Mouse (Mus musculus) CH12.LX (cell line): ENCODE measurements around the gene Cd40.

Experiments used
- CHD1 ChIP-seq: IDR thresholded peaks from 2 replicates; pipeline ENCODE4 v1.6.1; 2012; ENCODE audit warnings: low read depth, low read length, improper control_type of control experiment, inconsistent platforms
- CTCF ChIP-seq, 2 experiments: IDR thresholded peaks in 1 of 2; conservative IDR thresholded peaks in 1 of 2; 2 replicates each; pipeline ENCODE4 v1.5.1; 2011 to 2012; ENCODE audit warnings: low read depth in 2 of 2, low read length in 2 of 2, improper control_type of control experiment in 1 of 2, inconsistent platforms in 1 of 2, mild to moderate bottlenecking in 1 of 2, moderate library complexity in 1 of 2
- E2F4 ChIP-seq: IDR thresholded peaks from 2 replicates; pipeline ENCODE4 v1.6.1; 2011; ENCODE audit warnings: low read depth, low read length, improper control_type of control experiment; ENCODE audit not compliant: insufficient replicate concordance
- EP300 ChIP-seq: IDR thresholded peaks from 2 replicates; pipeline ENCODE4 v1.6.1; 2011; ENCODE audit warnings: low read length, improper control_type of control experiment
- MYC ChIP-seq: IDR thresholded peaks from 2 replicates; pipeline ENCODE4 v1.6.1; 2011; ENCODE audit warnings: low read depth, mild to moderate bottlenecking, improper control_type of control experiment, low read length
- NRF1 ChIP-seq: IDR thresholded peaks from 2 replicates; pipeline ENCODE4 v1.6.1; 2014; ENCODE audit warnings: low read depth, mild to moderate bottlenecking, inconsistent platforms, low read length, improper control_type of control experiment, moderate library complexity
- POLR2A ChIP-seq: IDR thresholded peaks from 2 replicates; pipeline ENCODE4 v1.6.1; 2011; ENCODE audit warnings: low read depth, mild to moderate bottlenecking, improper control_type of control experiment, low read length
- POLR2AphosphoS2 ChIP-seq: IDR thresholded peaks from 2 replicates; pipeline ENCODE4 v1.6.1; 2011; ENCODE audit warnings: low read depth, low read length, improper control_type of control experiment
- RAD21 ChIP-seq: IDR thresholded peaks from 2 replicates; pipeline ENCODE4 v1.6.1; 2011; ENCODE audit warnings: low read depth, mild to moderate bottlenecking, low read length, improper control_type of control experiment, moderate library complexity
- TCF12 ChIP-seq: IDR thresholded peaks from 2 replicates; pipeline ENCODE4 v1.6.1; 2014; ENCODE audit warnings: low read depth, mild to moderate bottlenecking, inconsistent platforms, low read length, improper control_type of control experiment
- USF2 ChIP-seq: conservative IDR thresholded peaks from 2 replicates; pipeline ENCODE4 v1.6.1; 2011; ENCODE audit warnings: low read depth, low read length, improper control_type of control experiment
- ZNF384 ChIP-seq: IDR thresholded peaks from 2 replicates; pipeline ENCODE4 v1.6.1; 2012; ENCODE audit warnings: low read depth, low read length, improper control_type of control experiment, inconsistent platforms

DNA sequence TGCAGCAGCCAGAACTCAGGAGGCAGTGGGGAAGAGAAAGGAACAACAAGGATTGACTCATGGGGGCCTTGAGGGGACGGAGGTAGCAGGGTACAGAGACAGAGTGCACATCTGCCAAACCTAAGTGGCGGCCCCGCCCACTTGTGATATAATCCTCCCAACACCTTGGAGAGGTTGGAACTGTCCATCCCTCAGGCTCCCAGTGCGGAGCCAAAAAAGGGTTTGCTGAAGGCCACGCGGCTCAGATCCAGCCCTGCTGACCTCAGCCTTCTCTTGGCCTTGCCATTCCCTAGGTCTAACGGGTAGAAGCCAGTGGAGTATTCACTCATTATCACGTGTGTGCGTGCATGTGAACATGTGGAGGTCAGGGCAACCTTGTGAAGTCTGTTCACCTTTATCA lies 25.2 kb downstream of the Cd40 start:
- no peak for TF ChIP-seq RAD21
- TF ChIP-seq EP300 = no peak
- no peak for TF ChIP-seq CTCF (conservative IDR thresholded peaks at IDR 0.05 in 1 of 2, IDR thresholded peaks at IDR 0.05 in 1 of 2; ENCODE audit: low read depth in 2 of 2, low read length in 2 of 2)
- TF ChIP-seq NRF1 = no peak
- no peak for TF ChIP-seq POLR2A
- TF ChIP-seq MYC = no peak
- no peak for TF ChIP-seq E2F4
- TF ChIP-seq CHD1 = no peak
- TF ChIP-seq TCF12 = no peak
- no peak for TF ChIP-seq ZNF384
- no peak for TF ChIP-seq USF2
- TF ChIP-seq POLR2AphosphoS2 = no peak
